Mouse (Mus musculus): Measurements from ENCODE around the gene Gm20388. TPM values are rescaled to one million over a fixed set of nuclear protein-coding genes. Genes with fewer than 3 reads are reported as not detected.

Gm20388 gene
- polyA plus RNA-seq, 1 experiment from 2014 or later, result 5.5 TPM

GRCm38 (mm10) chr8:122350309-122351089 is 2439.9 kb downstream of the Gm20388 start:
- no peaks in the 10 kb centered on the region for H3K36me3 ChIP-seq
- 35% methylated on average over 11 of the region's 11 CpGs for WGBS

GRCm38 (mm10) chr8:122354157-122354556 is 2443.5 kb downstream of the Gm20388 start:
- 69% methylated on average over 8 of the region's 8 CpGs for WGBS
- no peak overlapping the region for H3K27ac ChIP-seq
- H3K4me1 ChIP-seq, result 0 out of 2 replicates have a peak, but pooled peaks cover 9% of the 10 kb centered on the region
- peaks cover 31% of the 10 kb centered on the region; the same call in 1 of the 2 replicates for H3K27me3 ChIP-seq
- no peak overlapping the region for H3K4me3 ChIP-seq
- no peaks in the 10 kb centered on the region for H3K9me3 ChIP-seq
- no peak for ATAC-seq (ENCODE audit: borderline replicate concordance, extremely low read depth, low FRiP score, low TSS enrichment)
- no peak overlapping the region for H3K9ac ChIP-seq
- no peaks in the 10 kb centered on the region for H3K36me3 ChIP-seq
- no peak overlapping the region for H3K4me2 ChIP-seq

More at GRCm38 (mm10) chr8:122350309-122351089, 2439.9 kb downstream of the Gm20388 start:
- no peak overlapping the region for H3K4me3 ChIP-seq
- peaks cover 36% of the 10 kb centered on the region; the same call in 1 of the 2 replicates for H3K27me3 ChIP-seq
- H3K9ac ChIP-seq, result no peak overlapping the region
- H3K4me1 ChIP-seq, result no peaks in the 10 kb centered on the region
- H3K27ac ChIP-seq, result no peak overlapping the region
- no peaks in the 10 kb centered on the region for H3K9me3 ChIP-seq
- no peak overlapping the region for H3K4me2 ChIP-seq
- ATAC-seq (ENCODE audit: borderline replicate concordance, extremely low read depth, low FRiP score, low TSS enrichment), result no peak

GRCm38 (mm10) chr8:122355642-122356606 is 2445.3 kb downstream of the Gm20388 start:
- H3K4me2 ChIP-seq, result no peak overlapping the region
- WGBS, result 53% methylated on average over 9 of the region's 9 CpGs
- H3K4me1 ChIP-seq, result 0 out of 2 replicates have a peak, but pooled peaks cover 9% of the 10 kb centered on the region
- 0 out of 2 replicates have a peak, but pooled peaks have one; percentile 50 for ATAC-seq (ENCODE audit: borderline replicate concordance, extremely low read depth, low FRiP score, low TSS enrichment)
- no peaks in the 10 kb centered on the region for H3K9me3 ChIP-seq
- H3K27me3 ChIP-seq, result peaks cover 15% of the 10 kb centered on the region; the same call in 1 of the 2 replicates
- H3K36me3 ChIP-seq, result no peaks in the 10 kb centered on the region
- H3K4me3 ChIP-seq, result no peak overlapping the region
- H3K27ac ChIP-seq, result no peak overlapping the region
- no peak overlapping the region for H3K9ac ChIP-seq

DNA sequence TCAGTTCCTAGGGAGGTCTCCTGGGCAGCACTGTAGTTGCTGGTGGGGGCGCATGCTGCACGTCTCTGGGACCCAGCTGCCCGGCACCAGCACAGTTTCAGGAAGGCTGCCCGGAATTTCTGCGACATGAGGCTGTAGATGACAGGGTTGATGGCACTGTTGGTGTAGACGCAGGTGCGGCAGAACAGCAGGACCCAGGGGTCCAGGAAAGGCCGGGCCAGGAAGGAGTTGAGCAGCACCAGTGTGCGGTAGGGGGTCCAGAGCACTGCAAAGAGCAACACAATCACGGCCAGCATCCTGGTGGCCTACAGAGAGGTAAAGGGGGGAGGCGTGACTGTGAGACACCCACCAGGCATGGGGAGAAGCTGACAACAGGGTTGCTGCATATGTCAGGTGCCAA is 2446.6 kb downstream of the Gm20388 start:
- Histone ChIP-seq H3K9me3 (no peaks in the 10 kb centered on the region), H3K9ac (no peak overlapping the region), H3K4me2 (no peak overlapping the region), H3K4me3 (no peak overlapping the region), H3K27ac (no peak overlapping the region), H3K27me3 (peaks cover 5% of the 10 kb centered on the region; the same call in 1 of the 2 replicates), H3K4me1 (0 out of 2 replicates have a peak, but pooled peaks cover 9% of the 10 kb centered on the region), H3K36me3 (no peaks in the 10 kb centered on the region)
- no peak for ATAC-seq (ENCODE audit: borderline replicate concordance, extremely low read depth, low FRiP score, low TSS enrichment)
- WGBS, result 46% methylated on average over 11 of the region's 11 CpGs

DNA sequence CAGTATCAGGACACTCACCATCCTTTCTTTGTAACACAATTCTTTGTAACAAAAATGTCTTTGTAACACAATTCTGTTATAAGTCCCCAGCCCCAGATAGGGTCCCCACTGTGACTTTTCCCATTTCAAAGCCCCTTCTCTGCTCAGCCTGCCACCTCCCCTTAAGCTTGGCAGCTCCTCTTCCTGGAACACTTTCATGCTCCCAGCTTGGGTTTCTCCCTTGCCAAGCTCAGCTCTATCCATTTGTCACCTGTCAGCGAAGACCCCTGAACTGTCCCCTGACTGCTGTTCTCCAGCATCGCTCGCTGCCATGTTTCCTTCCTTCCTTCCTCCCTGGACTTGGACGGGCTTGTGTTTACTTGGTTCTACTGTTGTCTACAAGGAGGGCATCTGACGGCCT is 2447.0 kb downstream of the Gm20388 start:
- WGBS, result 54% methylated on average over 5 of the region's 5 CpGs

GRCm38 (mm10) chr8:122359111-122359775 is 2448.6 kb downstream of the Gm20388 start:
- no peak overlapping the region for H3K27ac ChIP-seq
- WGBS, result 68% methylated on average over 15 of the region's 15 CpGs
- no peak overlapping the region for H3K4me2 ChIP-seq
- H3K27me3 ChIP-seq, result peaks cover 7% of the 10 kb centered on the region; the same call in 1 of the 2 replicates
- H3K4me3 ChIP-seq, result no peak overlapping the region
- ATAC-seq (ENCODE audit: borderline replicate concordance, extremely low read depth, low FRiP score, low TSS enrichment), result no peak
- no peaks in the 10 kb centered on the region for H3K9me3 ChIP-seq
- H3K9ac ChIP-seq, result no peak overlapping the region
- 0 out of 2 replicates have a peak, but pooled peaks cover 9% of the 10 kb centered on the region for H3K4me1 ChIP-seq
- H3K36me3 ChIP-seq, result no peaks in the 10 kb centered on the region

More for the DNA sequence above, 2447.0 kb downstream of the Gm20388 start:
- Histone ChIP-seq H3K4me2 (no peak overlapping the region), H3K9me3 (no peaks in the 10 kb centered on the region), H3K4me1 (0 out of 2 replicates have a peak, but pooled peaks cover 9% of the 10 kb centered on the region), H3K27me3 (peaks cover 5% of the 10 kb centered on the region; the same call in 1 of the 2 replicates), H3K36me3 (no peaks in the 10 kb centered on the region), H3K9ac (no peak overlapping the region), H3K4me3 (no peak overlapping the region), H3K27ac (no peak overlapping the region)
- ATAC-seq (ENCODE audit: borderline replicate concordance, extremely low read depth, low FRiP score, low TSS enrichment), result no peak

- Histone ChIP-seq H3K36me3 (no peaks in the 10 kb centered on the region), H3K9me3 (no peaks in the 10 kb centered on the region), H3K4me2 (no peak within 1 kb of the TSS), H3K27ac (no peak within 1 kb of the TSS), H3K4me3 (no peak within 1 kb of the TSS), H3K9ac (no peak within 1 kb of the TSS), H3K4me1 (0 out of 2 replicates have a peak, but pooled peaks cover 5% of the 10 kb centered on the region), H3K27me3 (peaks cover 7% of the 10 kb centered on the region; the same call in 1 of the 2 replicates)
- no peak for ATAC-seq (ENCODE audit: borderline replicate concordance, extremely low read depth, low FRiP score, low TSS enrichment)
- WGBS, result 71% methylated on average over 7 of the region's 7 CpGs
Measured at GRCm38 (mm10) chr8:122360696-122361416, 2450.2 kb downstream of the Gm20388 start, which contains the start of gene Trhr2. Trhr2 (minus strand) TSS chr8:122360746.

GRCm38 (mm10) chr8:122362271-122362670 is 2451.6 kb downstream of the Gm20388 start:
- H3K27me3 ChIP-seq, result peaks cover 7% of the 10 kb centered on the region; the same call in 1 of the 2 replicates
- no peaks in the 10 kb centered on the region for H3K9me3 ChIP-seq
- H3K36me3 ChIP-seq, result no peaks in the 10 kb centered on the region
- WGBS, result 44% methylated on average over 5 of the region's 5 CpGs
- no peaks in the 10 kb centered on the region for H3K4me1 ChIP-seq
- no peak overlapping the region for H3K4me2 ChIP-seq
- no peak for ATAC-seq (ENCODE audit: borderline replicate concordance, extremely low read depth, low FRiP score, low TSS enrichment)
- no peak overlapping the region for H3K27ac ChIP-seq
- no peak overlapping the region for H3K4me3 ChIP-seq
- H3K9ac ChIP-seq, result no peak overlapping the region

DNA sequence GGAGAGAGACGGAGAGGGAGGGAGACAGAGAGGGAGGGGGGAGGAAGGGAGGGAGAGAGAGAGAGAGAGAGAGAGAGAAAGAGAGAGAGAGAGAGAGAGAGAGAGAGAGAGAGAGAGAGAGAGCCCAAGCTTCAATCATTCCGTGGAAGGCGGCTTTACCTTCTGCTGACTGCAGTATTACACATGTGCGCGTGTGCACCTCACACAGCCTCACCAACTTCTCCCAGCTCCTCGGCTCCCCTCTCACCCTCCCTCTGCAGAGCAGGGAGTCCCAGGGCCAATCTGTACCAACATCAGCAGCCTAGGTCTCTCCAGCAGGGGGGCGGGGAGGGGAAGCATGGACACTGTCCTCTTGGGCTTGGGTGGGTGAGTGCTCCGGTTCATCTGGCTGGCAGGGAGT is 2452.3 kb downstream of the Gm20388 start:
- Histone ChIP-seq H3K4me3 (no peak overlapping the region), H3K36me3 (no peaks in the 10 kb centered on the region), H3K9ac (no peak overlapping the region), H3K27me3 (peaks cover 7% of the 10 kb centered on the region; the same call in 1 of the 2 replicates), H3K9me3 (no peaks in the 10 kb centered on the region), H3K4me1 (no peaks in the 10 kb centered on the region), H3K27ac (no peak overlapping the region), H3K4me2 (no peak overlapping the region)
- WGBS, result 25% methylated on average over 8 of the region's 8 CpGs
- no peak for ATAC-seq (ENCODE audit: borderline replicate concordance, extremely low read depth, low FRiP score, low TSS enrichment)

DNA sequence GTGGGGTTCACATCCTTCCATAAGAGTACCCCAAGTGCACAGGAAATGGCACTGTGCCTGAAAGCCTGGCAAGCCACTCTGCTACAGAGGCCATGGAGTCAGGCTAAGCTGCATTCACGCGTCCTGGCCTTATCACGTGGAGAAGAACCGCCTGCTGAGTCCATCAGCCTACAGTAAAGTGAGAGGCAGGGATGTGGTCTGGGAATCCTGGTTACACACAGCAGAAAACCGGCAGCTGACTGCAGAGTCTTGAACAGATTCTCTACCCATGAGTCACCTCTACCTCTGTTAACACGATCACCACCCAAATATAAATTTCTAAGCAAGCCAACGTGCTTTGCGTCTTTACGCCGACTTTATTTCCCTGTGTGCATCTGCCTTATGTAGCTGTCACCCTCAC is 2457.9 kb downstream of the Gm20388 start:
- Histone ChIP-seq H3K9me3 (no peaks in the 10 kb centered on the region), H3K9ac (no peak overlapping the region), H3K4me2 (no peak overlapping the region), H3K36me3 (no peaks in the 10 kb centered on the region), H3K4me3 (no peak overlapping the region), H3K4me1 (peaks cover 19% of the 10 kb centered on the region; the same call in 1 of the 2 replicates), H3K27ac (no peak overlapping the region), H3K27me3 (0 out of 2 replicates have a peak, but pooled peaks cover 3% of the 10 kb centered on the region)
- ATAC-seq (ENCODE audit: borderline replicate concordance, extremely low read depth, low FRiP score, low TSS enrichment), result no peak
- 60% methylated on average over 10 of the region's 10 CpGs for WGBS

All from lung, embryonic 15.5 days (tissue).